Mouse (Mus musculus) liver, embryonic 15.5 days (tissue): Measurements from ENCODE around the gene Thoc5. TPM values are rescaled to one million over a fixed set of nuclear protein-coding genes. Genes with fewer than 3 reads are reported as not detected.

ENCODE experiments used
- ATAC-seq: fragments of 200-750 bp; cut with Nextera tagmentation; 2 replicates; pipeline ENCODE4 v1.8.0; 2017; ENCODE audit warnings: moderate number of reproducible peaks, mild to moderate bottlenecking, moderate library complexity; ENCODE audit not compliant: insufficient read depth
- H3K27ac ChIP-seq: fragments of 300-500 bp; sonication (generic); replicated peaks from 2 replicates; pipeline ENCODE4 v1.5.1; 2015; ENCODE audit warnings: mild to moderate bottlenecking, inconsistent platforms
- H3K27me3 ChIP-seq: fragments of 300-500 bp; sonication (generic); 2 replicates; pipeline ENCODE4 v1.6.1; 2015; ENCODE audit warnings: mild to moderate bottlenecking, inconsistent platforms
- H3K36me3 ChIP-seq: fragments of 300-500 bp; sonication (generic); replicated peaks from 2 replicates; pipeline ENCODE4 v1.6.1; 2015; ENCODE audit warnings: moderate library complexity, mild to moderate bottlenecking, inconsistent platforms
- H3K4me1 ChIP-seq: fragments of 300-500 bp; sonication (generic); replicated peaks from 2 replicates; pipeline ENCODE4 v1.6.1; 2015; ENCODE audit warnings: inconsistent platforms
- H3K4me2 ChIP-seq: fragments of 300-500 bp; sonication (generic); 2 replicates; pipeline ENCODE4 v1.6.1; 2015; ENCODE audit warnings: moderate library complexity, mild to moderate bottlenecking, inconsistent platforms
- H3K4me3 ChIP-seq: fragments of 300-500 bp; sonication (generic); replicated peaks from 2 replicates; pipeline ENCODE4 v1.5.1; 2015; ENCODE audit warnings: mild to moderate bottlenecking, inconsistent platforms
- H3K9ac ChIP-seq: fragments of 300-500 bp; sonication (generic); 2 replicates; pipeline ENCODE4 v1.6.1; 2015; ENCODE audit warnings: moderate library complexity, mild to moderate bottlenecking, inconsistent platforms
- H3K9me3 ChIP-seq: fragments of 300-500 bp; sonication (generic); replicated peaks from 2 replicates; pipeline ENCODE4 v1.6.1; 2016; ENCODE audit warnings: inconsistent platforms
- WGBS: fragments of 180-500 bp; shearing (Covaris S2); methylation state at CpG from one replicate; pipeline ENCODE4 v1.1.7; 2015; ENCODE audit warnings: mixed read lengths; ENCODE audit not compliant: insufficient replicate concordance; 5-methylcytosine and 5-hydroxymethylcytosine counted together
- polyA plus RNA-seq: library from polyadenylated mRNA; unstranded; fragments of >200 nt; fragmentation: Nextera tagmentation; extraction: Ambion mirVana; gene quantifications from 2 replicates; pipeline ENCODE4 v1.2.1, GENCODE M21; 2015

The Thoc5 gene
- polyA plus RNA-seq, 1 experiment from 2014 or later: 14.0 TPM

DNA sequence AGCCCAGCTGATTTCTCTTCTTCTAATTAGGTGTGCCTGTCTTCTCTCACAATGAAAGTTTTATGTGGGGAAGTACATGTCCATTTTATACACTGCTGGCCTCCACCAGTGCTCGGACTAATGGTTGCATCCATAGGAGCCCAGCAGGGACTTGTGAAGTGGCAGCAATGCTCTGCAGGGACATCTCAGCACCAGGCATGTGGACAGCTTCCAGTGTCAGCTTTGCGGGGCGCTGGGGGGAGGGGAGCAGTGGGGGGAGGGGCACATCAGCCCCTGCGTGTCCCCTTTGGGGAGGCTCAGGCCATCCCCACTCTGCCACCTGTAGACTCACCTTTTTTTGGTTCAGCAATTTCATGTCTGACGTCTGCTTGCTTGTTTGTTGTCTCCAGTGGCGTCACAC lies 58.3 kb downstream of the Thoc5 start:
- Histone ChIP-seq H3K27ac (no peak overlapping the region), H3K9ac (no peak overlapping the region), H3K27me3 (peaks cover 94% of the 10 kb centered on the region), H3K4me3 (no peak overlapping the region), H3K36me3 (no peaks in the 10 kb centered on the region), H3K4me1 (peaks cover 8% of the 10 kb centered on the region; the same call in 1 of the 2 replicates), H3K4me2 (no peak overlapping the region), H3K9me3 (no peaks in the 10 kb centered on the region)
- no peak for ATAC-seq
- WGBS: 8% methylated on average over 6 of the region's 6 CpGs

DNA sequence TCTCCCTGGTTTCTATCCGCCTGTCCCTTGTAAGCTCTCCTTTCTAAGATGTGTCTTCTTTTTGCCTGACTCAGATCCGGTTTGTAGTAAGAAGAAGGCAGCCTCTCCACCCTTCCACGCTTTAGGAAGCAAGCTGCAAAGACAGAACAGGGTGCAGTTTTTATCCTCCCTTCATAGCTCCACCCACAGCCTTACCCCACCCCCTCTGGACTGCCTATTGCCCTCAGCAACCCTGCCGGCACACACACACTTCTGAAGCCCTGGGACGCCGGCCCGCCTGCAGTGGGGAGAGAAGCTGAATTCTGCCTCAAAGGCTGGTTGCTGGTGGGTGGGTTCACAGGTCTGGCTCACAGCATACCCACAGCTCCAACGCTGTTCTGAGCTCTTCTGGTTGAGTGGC lies 58.8 kb downstream of the Thoc5 start:
- no peaks in the 10 kb centered on the region for H3K9me3 ChIP-seq
- 3% methylated on average over 8 of the region's 8 CpGs for WGBS
- peaks cover 8% of the 10 kb centered on the region; the same call in 1 of the 2 replicates for H3K4me1 ChIP-seq
- H3K27me3 ChIP-seq: peaks cover 89% of the 10 kb centered on the region
- H3K9ac ChIP-seq: no peak overlapping the region
- no peaks in the 10 kb centered on the region for H3K36me3 ChIP-seq
- no peak overlapping the region for H3K27ac ChIP-seq
- no peak overlapping the region for H3K4me2 ChIP-seq
- H3K4me3 ChIP-seq: no peak overlapping the region
- ATAC-seq: no peak

DNA sequence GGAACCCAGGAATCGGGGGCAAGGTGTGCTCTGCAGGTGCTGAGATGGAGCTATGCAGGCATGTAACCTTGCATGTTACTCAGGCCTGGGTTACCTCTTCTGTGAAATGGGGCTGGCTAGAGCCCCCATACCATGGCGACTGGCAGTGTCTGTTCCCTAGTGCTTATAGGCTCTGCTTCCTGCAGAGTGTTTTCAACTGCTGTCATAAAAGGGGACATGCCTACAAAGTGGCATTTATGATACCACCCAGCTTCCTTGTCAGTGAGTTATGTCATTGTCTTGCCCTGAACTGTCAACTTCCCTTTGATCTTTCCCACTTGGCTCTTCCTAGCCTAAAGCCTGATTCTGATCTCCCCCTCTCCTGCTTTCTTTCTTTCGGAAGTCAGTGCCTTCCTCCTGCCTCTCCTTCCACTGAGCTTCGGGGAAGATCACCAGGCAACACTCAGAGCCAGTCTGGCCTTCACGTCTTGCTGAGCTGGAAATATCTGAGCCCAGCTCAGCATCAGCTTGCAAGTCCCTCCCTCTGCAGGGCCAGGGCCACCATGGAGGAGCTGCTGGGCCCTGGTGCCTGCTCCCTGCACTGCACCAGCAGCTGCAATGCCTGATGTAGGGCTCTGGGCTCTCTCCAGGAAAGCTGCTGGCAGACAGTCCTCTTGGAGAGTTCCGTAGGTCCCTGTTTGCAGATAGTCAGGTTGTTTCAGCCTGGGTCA lies 68.1 kb downstream of the Thoc5 start:
- H3K27ac ChIP-seq: no peak overlapping the region
- peaks cover 25% of the 10 kb centered on the region for H3K4me1 ChIP-seq
- no peak overlapping the region for H3K4me3 ChIP-seq
- no peaks in the 10 kb centered on the region for H3K9me3 ChIP-seq
- no peak overlapping the region for H3K4me2 ChIP-seq
- H3K36me3 ChIP-seq: no peaks in the 10 kb centered on the region
- WGBS: 37% methylated on average over 6 of the region's 6 CpGs
- no peak for ATAC-seq
- H3K27me3 ChIP-seq: no peaks in the 10 kb centered on the region
- H3K9ac ChIP-seq: no peak overlapping the region

DNA sequence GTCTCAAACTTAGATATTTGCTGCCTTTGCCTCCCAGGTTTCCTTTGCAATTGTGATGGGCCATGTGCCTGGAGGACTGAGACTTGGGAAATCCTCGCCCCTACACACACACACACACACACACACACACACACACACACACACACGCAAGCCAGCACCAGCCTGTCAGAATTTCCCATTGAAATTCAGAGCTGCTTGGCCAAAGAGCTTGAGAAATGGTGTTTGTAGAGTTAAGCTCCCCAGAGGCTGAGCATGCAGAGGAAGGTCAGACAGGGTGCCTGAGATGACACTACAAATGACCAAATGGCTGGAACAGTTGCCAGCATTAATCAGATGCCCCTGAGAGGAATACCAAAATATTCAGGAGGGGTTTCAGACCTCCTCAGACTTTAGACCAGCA lies 71.2 kb downstream of the Thoc5 start:
- Histone ChIP-seq H3K4me2 (no peak overlapping the region), H3K27ac (peak overlapping the region; percentile 26; the same call in 1 of the 2 replicates), H3K9me3 (no peaks in the 10 kb centered on the region), H3K4me1 (peaks cover 31% of the 10 kb centered on the region), H3K9ac (no peak overlapping the region; the same call in 1 of the 2 replicates), H3K4me3 (no peak overlapping the region), H3K27me3 (no peaks in the 10 kb centered on the region), H3K36me3 (no peaks in the 10 kb centered on the region)
- ATAC-seq: no peak
- 50% methylated on average over 2 of the region's 2 CpGs for WGBS

DNA sequence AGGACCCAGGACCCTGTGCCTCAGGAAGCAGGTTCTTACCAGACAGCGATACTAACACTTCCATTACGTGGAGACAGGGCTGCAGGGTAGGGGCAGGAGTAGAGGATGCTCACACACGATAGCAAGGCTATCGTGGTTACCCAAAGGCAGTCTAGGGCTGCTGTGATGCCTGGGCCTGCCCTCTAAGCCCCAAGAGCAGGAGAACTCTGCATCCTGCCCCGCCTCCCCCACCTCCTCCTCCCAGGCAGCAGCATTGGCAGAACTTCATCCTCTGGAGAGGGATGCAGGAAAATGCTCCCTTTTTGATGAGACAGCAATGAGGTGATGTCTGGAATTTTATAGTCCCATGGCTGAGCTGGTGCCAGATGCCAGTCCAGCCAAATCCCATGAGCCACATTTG lies 71.8 kb downstream of the Thoc5 start:
- Histone ChIP-seq H3K36me3 (no peaks in the 10 kb centered on the region), H3K27ac (peak overlapping the region; percentile 42), H3K4me1 (peaks cover 31% of the 10 kb centered on the region), H3K27me3 (no peaks in the 10 kb centered on the region), H3K4me3 (no peak overlapping the region), H3K9me3 (no peaks in the 10 kb centered on the region), H3K4me2 (peak overlapping the region; percentile 35), H3K9ac (no peak overlapping the region; the same call in 1 of the 2 replicates)
- peak; percentile 90 for ATAC-seq
- 21% methylated on average over 5 of the region's 5 CpGs for whole genome bisulfite sequencing

DNA sequence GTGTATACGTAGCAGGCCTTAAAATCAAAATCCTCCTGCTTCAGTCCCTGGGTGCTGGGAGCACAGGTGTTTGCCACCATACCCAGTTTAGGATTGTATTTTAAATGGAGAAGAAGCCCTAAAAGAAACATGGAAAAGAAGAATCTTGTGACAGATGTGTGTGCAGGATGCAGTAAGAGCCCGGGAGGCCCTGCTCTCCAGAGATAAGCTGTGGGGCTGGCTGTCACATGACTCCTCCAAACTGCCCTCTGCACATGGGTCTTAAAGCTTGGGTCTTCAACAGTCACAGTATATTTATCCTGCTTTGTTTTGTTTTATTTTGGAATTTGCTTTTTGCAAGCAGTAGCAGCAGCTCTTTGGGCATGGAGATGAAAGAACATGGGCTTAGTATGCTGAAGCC lies 72.4 kb downstream of the Thoc5 start:
- 14% methylated on average over 2 of the region's 2 CpGs for WGBS

DNA sequence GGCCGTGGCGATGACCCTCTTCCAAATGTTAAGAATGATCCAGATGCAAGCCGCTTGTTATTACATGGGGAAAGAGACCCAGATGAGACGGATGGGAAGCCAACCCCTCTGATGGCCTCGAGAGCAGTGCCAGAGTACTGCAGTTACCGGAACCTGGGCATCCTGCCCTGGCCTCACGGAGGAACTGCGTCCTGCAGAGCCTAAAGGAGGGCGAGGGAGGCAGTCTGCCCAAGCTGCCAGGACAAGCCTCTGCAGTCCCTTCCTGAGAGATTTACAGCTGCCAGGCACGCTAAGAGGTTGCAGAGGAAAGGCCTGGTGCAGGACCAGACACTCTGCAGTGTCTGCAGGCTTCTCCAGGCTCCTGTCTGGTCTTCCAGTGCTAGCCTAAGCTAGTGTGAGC lies 73.3 kb downstream of the Thoc5 start:
- WGBS: 37% methylated on average over 10 of the region's 10 CpGs
- Histone ChIP-seq H3K27me3 (no peaks in the 10 kb centered on the region), H3K4me1 (peaks cover 32% of the 10 kb centered on the region), H3K27ac (no peak overlapping the region), H3K4me3 (no peak overlapping the region), H3K9me3 (no peaks in the 10 kb centered on the region), H3K4me2 (no peak overlapping the region), H3K36me3 (no peaks in the 10 kb centered on the region), H3K9ac (no peak overlapping the region)
- ATAC-seq: no peak

More for the DNA sequence above, 72.4 kb downstream of the Thoc5 start:
- ATAC-seq: peak; percentile 64; the same call in 1 of the 2 replicates
- peak overlapping the region; percentile 35 for H3K4me2 ChIP-seq
- H3K36me3 ChIP-seq: no peaks in the 10 kb centered on the region
- H3K4me1 ChIP-seq: peaks cover 31% of the 10 kb centered on the region
- H3K4me3 ChIP-seq: no peak overlapping the region
- H3K9ac ChIP-seq: no peak overlapping the region
- no peaks in the 10 kb centered on the region for H3K9me3 ChIP-seq
- H3K27me3 ChIP-seq: no peaks in the 10 kb centered on the region
- H3K27ac ChIP-seq: peak overlapping the region; percentile 42

DNA sequence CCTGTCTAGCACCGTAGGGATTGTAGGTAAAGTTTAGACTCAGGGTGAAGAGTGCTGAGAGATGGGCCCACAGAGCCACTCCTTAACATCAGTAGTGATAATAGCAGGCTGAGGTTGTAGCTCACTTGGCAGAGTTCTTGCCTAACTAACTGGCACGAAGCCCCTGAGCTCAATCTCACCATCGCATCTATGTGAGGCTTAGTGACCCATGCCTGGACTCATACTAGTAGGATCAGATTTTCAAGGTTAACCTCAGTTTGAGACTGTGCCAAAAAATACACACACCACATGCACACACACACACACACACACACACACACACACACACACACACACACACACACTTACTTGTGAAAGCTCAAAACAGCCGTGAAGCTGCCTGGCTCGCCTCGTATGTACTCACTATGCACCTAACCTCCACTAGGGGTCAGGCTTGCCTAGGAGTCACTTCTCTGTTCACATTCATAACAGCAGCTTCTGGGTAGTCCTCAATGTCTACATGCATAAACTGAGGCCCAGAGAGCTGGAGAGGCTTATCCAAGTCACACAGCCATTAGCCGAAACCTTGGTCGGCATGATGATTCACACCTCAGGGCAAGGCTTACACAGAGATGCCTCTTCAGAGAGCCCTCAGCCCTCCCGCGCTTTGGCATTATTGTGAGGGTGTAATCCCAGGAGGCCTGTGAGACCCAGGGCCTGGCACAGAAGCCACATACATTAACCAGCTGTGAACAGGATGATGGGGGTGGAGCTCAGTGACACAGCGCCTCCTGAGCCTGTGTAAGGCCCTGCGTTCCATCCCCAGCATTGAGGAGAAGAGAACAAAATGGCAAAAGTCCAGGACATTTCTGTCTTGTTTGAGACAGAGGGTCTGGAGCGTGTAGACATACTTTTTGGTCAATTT lies 78.1 kb downstream of the Thoc5 start:
- 44% methylated on average over 13 of the region's 13 CpGs for WGBS

DNA sequence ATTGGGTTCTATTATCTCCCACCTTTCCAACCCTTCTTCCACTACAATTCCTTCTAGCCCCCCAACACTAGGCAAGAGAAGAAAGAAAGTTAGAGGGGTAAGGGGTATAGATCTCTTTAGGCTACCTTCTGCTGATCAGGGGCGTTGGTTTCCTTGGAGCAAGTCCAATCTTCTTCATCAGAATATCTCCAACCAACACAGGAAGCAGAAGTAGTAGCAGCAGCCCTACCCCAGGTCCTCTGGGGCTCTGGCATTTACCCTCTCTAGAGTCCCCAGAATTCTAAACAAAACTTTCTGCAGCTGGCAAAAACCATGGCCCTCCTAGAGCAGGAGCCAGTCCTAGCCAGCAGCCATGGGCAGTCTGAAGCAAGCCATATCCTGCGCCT lies 78.7 kb downstream of the Thoc5 start:
- Histone ChIP-seq H3K27ac (peak overlapping the region; percentile 54), H3K4me3 (no peak overlapping the region), H3K36me3 (no peaks in the 10 kb centered on the region), H3K9ac (no peak overlapping the region), H3K4me2 (no peak overlapping the region), H3K27me3 (peaks cover 10% of the 10 kb centered on the region; the same call in 1 of the 2 replicates), H3K9me3 (no peaks in the 10 kb centered on the region), H3K4me1 (peaks cover 22% of the 10 kb centered on the region)
- peak; percentile 26; the same call in 1 of the 2 replicates for ATAC-seq
- WGBS: 46% methylated on average over 2 of the region's 2 CpGs

More for the DNA sequence above, 78.1 kb downstream of the Thoc5 start:
- no peak overlapping the region for H3K9ac ChIP-seq
- no peak overlapping the region for H3K4me3 ChIP-seq
- peak; percentile 63 for ATAC-seq
- no peak overlapping the region for H3K4me2 ChIP-seq
- peaks cover 10% of the 10 kb centered on the region; the same call in 1 of the 2 replicates for H3K27me3 ChIP-seq
- H3K36me3 ChIP-seq: no peaks in the 10 kb centered on the region
- H3K4me1 ChIP-seq: peaks cover 29% of the 10 kb centered on the region
- peak overlapping the region; percentile 54 for H3K27ac ChIP-seq
- no peaks in the 10 kb centered on the region for H3K9me3 ChIP-seq

DNA sequence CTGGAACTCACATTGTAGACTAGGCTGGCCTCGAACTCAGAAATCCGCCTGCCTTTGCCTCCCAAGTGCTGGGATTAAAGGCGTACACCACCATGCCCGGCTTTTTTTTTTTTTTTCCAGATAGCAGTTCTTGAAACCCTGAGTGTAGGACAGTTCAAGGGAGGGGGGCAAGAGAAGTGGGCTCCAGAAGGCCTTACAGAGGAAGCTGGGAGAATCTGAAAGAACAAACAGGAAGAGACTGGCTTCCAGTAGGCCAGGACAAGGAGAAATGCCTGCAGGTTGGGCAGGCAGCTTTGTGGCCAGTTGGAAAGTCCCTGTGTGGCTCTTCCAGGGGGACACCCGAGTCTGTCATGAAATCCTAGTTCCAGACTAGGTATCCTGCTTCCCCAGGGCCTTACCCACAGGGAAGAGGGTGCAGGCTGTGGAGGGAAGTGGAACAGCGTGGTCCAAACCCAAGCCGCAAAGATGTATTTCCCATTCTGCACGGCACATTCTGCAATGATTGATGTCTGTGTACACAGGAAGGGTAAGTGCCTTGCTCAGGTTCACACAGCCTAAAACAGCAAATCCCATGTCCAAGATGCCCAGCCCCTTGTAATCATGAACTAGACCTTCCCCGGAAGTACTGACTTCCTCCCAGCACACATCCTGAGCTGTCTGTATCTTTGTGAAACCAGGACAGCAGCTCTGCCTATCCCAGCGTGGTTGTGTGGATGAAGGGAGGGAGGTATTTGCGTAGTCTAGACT lies 79.4 kb downstream of the Thoc5 start:
- Histone ChIP-seq H3K36me3 (no peaks in the 10 kb centered on the region), H3K27me3 (peaks cover 10% of the 10 kb centered on the region; the same call in 1 of the 2 replicates), H3K9ac (no peak overlapping the region), H3K4me1 (peaks cover 22% of the 10 kb centered on the region), H3K4me3 (no peak overlapping the region), H3K9me3 (no peaks in the 10 kb centered on the region), H3K4me2 (no peak overlapping the region), H3K27ac (peak overlapping the region; percentile 39; the same call in 1 of the 2 replicates)
- peak; percentile 48 for ATAC-seq
- WGBS: 28% methylated on average over 11 of the region's 11 CpGs
